Mouse (Mus musculus): ENCODE results near the gene Tff3. TPM values are rescaled to one million over a fixed set of nuclear protein-coding genes. Genes with fewer than 3 reads are reported as not detected.

Gene Tff3
- total and polyA plus RNA-seq, 2 experiments from 2014 or later, result 0.44 TPM; not detected in 1

DNA sequence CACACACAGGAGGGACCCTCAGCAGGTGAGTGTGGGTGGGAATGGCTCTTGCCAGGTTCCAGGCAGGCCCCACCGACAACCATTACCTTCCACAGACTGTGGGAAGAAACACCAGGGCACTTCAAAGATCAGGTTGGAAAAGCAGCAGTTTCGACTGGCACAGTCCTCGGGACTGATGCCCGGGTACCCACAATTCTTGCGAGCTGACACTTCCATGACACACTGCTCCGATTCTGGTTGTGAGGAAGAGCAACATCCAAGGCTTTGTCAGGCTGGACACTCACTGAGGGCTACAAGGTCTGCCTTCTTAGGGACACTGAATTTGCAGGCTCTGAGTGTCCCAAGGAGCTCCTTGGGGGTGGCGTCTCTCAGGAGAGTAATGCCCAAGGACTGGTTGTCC is 12.7 kb upstream of the Tff3 start:
- ATAC-seq, result no peak
- Histone ChIP-seq H3K4me1 (ENCODE audit: insufficient read depth, low read length) (no peaks in the 10 kb centered on the region), H3K4me3 (ENCODE audit: low read length) (no peak overlapping the region), H3K4me2 (ENCODE audit: low read depth, low read length) (no peak overlapping the region), H3K9ac (replicated peaks; ENCODE audit: low read length) (no peak overlapping the region), H3K27ac (no peak overlapping the region), H3K36me3 (ENCODE audit: insufficient read depth, low read length) (no peaks in the 10 kb centered on the region), H3K9me3 (ENCODE audit: low read length) (no peaks in the 10 kb centered on the region), H3K27me3 (ENCODE audit: insufficient read depth, low read length) (no peaks in the 10 kb centered on the region)
- DNase-seq (ENCODE audit: low spot score), result no peak
- TF ChIP-seq CTCF (IDR thresholded peaks at IDR 0.05; ENCODE audit: low read depth), result no peak
- WGBS, result 91% methylated on average over 7 of the region's 7 CpGs

DNA sequence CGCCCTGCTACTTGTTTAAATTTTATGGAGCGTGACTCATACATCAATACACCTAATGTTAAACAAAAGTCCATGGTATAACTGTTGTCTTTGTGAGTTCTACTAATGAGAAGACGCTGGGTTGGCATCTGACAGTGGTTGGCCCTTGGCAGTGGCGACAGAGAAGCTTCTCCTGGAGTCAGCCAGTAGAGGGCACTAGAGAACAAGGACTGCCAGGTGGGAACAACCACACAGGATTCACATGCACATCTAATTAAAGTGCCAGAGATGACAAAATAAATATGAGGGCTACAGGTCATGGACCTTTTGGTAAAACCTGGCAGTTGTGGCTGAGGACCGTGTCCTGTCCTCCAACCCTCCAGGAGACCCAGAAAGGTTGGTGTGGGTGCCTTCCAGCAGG is 9.0 kb upstream of the Tff3 start:
- Histone ChIP-seq H3K27me3 (ENCODE audit: insufficient read depth, low read length) (no peaks in the 10 kb centered on the region), H3K9ac (replicated peaks; ENCODE audit: low read length) (no peak overlapping the region), H3K9me3 (ENCODE audit: low read length) (no peaks in the 10 kb centered on the region), H3K27ac (no peak overlapping the region), H3K36me3 (ENCODE audit: insufficient read depth, low read length) (no peaks in the 10 kb centered on the region), H3K4me3 (ENCODE audit: low read length) (no peak overlapping the region), H3K4me2 (ENCODE audit: low read depth, low read length) (no peak overlapping the region), H3K4me1 (ENCODE audit: insufficient read depth, low read length) (no peaks in the 10 kb centered on the region)
- WGBS, result 17% methylated on average over 5 of the region's 5 CpGs
- peak; percentile 89 for TF ChIP-seq CTCF (IDR thresholded peaks at IDR 0.05; ENCODE audit: low read depth)
- ATAC-seq (no peak), DNase-seq (ENCODE audit: low spot score) (peak; percentile 86)

DNA sequence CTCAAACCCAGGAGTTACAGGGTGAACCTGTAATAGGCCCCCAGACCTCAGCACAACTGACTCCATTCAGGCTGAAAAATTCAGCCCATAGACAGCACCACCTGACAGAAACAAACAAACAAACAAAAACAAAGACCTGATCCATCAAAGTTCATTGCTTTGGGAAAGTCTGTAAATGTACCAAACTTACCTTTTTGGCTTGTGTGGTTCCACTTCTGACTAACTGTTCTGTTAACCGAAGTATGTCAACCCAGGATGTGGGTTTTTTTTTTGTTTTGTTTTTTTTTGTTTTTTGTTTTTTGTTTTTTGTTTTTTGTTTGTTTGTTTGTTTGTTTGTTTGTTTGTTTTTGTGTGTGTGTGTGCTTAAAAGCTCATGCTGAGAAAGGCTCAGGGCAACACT is 7.4 kb upstream of the Tff3 start:
- 91% methylated on average over 1 of the region's 1 CpGs for WGBS
- ATAC-seq, result no peak

DNA sequence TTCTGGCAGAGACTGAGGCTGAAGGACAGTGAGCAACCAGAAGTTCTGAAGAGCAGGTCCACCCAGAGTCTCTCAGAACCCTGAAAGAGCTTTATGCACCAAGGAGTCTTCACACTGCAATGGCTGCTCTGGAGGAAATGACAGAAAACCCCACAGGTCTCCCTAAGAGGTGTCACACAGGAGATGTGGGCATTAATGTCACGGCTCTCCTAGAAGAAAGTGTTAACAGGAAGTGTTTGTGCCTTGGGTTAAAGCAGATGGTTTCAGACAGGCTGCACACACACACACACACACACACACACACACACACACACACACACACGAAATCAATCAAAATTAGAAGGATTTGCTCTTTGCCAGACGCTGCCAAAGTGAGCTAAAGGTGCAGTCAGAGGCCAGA is 6.8 kb upstream of the Tff3 start:
- H3K4me2 ChIP-seq (ENCODE audit: low read depth, low read length), result no peak overlapping the region
- ATAC-seq (no peak), DNase-seq (ENCODE audit: low spot score) (no peak)
- no peaks in the 10 kb centered on the region for H3K27me3 ChIP-seq (ENCODE audit: insufficient read depth, low read length)
- no peak overlapping the region for H3K27ac ChIP-seq
- H3K4me3 ChIP-seq (ENCODE audit: low read length), result no peak overlapping the region
- no peaks in the 10 kb centered on the region for H3K9me3 ChIP-seq (ENCODE audit: low read length)
- H3K36me3 ChIP-seq (ENCODE audit: insufficient read depth, low read length), result no peaks in the 10 kb centered on the region
- H3K4me1 ChIP-seq (ENCODE audit: insufficient read depth, low read length), result no peaks in the 10 kb centered on the region
- TF ChIP-seq CTCF (IDR thresholded peaks at IDR 0.05; ENCODE audit: low read depth), result no peak
- no peak overlapping the region for H3K9ac ChIP-seq (replicated peaks; ENCODE audit: low read length)
- 60% methylated on average over 3 of the region's 3 CpGs for WGBS

More for the DNA sequence above, 7.4 kb upstream of the Tff3 start:
- no peak overlapping the region for H3K4me2 ChIP-seq (ENCODE audit: low read depth, low read length)
- no peak overlapping the region for H3K9ac ChIP-seq (replicated peaks; ENCODE audit: low read length)
- no peak overlapping the region for H3K4me3 ChIP-seq (ENCODE audit: low read length)
- TF ChIP-seq CTCF (IDR thresholded peaks at IDR 0.05; ENCODE audit: low read depth), result no peak
- no peaks in the 10 kb centered on the region for H3K4me1 ChIP-seq (ENCODE audit: insufficient read depth, low read length)
- H3K9me3 ChIP-seq (ENCODE audit: low read length), result no peaks in the 10 kb centered on the region
- DNase-seq (ENCODE audit: low spot score), result no peak
- H3K27me3 ChIP-seq (ENCODE audit: insufficient read depth, low read length), result no peaks in the 10 kb centered on the region
- no peaks in the 10 kb centered on the region for H3K36me3 ChIP-seq (ENCODE audit: insufficient read depth, low read length)
- H3K27ac ChIP-seq, result no peak overlapping the region

DNA sequence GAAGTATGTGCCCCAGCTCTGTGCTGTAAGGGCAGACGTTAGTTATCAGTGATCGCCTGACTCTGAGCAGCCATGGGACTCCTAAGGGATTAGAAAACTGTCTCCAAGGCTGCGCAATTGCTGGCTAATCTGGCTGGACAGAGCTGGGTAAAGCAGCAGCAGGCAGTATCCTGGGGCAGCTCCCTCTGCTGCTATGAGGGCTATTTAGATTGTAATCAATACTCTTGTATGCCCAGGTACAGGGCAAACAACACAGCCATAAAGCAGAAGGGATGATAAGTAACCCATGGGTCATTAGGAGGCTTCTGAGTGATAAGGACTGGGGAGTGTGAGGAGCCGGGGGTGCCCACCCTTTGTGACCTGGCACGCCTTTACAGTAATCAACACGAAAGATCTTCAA is 5.5 kb upstream of the Tff3 start:
- Histone ChIP-seq H3K36me3 (ENCODE audit: insufficient read depth, low read length) (no peaks in the 10 kb centered on the region), H3K9me3 (ENCODE audit: low read length) (no peaks in the 10 kb centered on the region), H3K4me1 (ENCODE audit: insufficient read depth, low read length) (no peaks in the 10 kb centered on the region), H3K4me3 (ENCODE audit: low read length) (no peak overlapping the region), H3K4me2 (ENCODE audit: low read depth, low read length) (no peak overlapping the region), H3K27me3 (ENCODE audit: insufficient read depth, low read length) (no peaks in the 10 kb centered on the region), H3K27ac (no peak overlapping the region), H3K9ac (replicated peaks; ENCODE audit: low read length) (no peak overlapping the region)
- DNase-seq (ENCODE audit: low spot score), result no peak
- no peak for TF ChIP-seq CTCF (IDR thresholded peaks at IDR 0.05; ENCODE audit: low read depth)
- ATAC-seq, result no peak
- WGBS, result 83% methylated on average over 6 of the region's 6 CpGs

DNA sequence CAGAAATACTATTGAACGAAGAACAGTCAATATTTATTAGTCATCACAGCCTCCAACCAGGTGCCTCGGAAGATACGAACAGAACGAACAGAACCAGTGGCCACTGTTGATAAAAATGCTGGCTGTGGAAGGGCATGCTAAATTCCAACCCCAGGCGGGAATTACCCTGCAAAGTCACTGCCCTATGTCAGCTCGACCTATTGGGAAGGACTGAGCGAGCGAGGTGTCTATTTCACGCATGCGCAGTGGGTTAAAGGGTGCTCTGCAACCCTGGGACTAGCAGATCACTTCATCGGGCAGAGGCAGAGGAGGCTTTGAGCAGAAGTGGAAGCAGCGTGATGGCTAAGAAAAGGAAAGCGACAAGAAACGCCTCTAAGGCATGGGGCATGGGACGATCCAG is 4.3 kb upstream of the Tff3 start:
- Histone ChIP-seq H3K4me3 (ENCODE audit: low read length) (no peak overlapping the region), H3K27ac (no peak overlapping the region), H3K4me1 (ENCODE audit: insufficient read depth, low read length) (no peaks in the 10 kb centered on the region), H3K9ac (replicated peaks; ENCODE audit: low read length) (no peak overlapping the region), H3K9me3 (ENCODE audit: low read length) (no peaks in the 10 kb centered on the region), H3K36me3 (ENCODE audit: insufficient read depth, low read length) (no peaks in the 10 kb centered on the region), H3K4me2 (ENCODE audit: low read depth, low read length) (no peak overlapping the region), H3K27me3 (ENCODE audit: insufficient read depth, low read length) (no peaks in the 10 kb centered on the region)
- ATAC-seq (no peak), DNase-seq (ENCODE audit: low spot score) (no peak)
- 82% methylated on average over 15 of the region's 15 CpGs for WGBS
- TF ChIP-seq CTCF (IDR thresholded peaks at IDR 0.05; ENCODE audit: low read depth), result no peak

DNA sequence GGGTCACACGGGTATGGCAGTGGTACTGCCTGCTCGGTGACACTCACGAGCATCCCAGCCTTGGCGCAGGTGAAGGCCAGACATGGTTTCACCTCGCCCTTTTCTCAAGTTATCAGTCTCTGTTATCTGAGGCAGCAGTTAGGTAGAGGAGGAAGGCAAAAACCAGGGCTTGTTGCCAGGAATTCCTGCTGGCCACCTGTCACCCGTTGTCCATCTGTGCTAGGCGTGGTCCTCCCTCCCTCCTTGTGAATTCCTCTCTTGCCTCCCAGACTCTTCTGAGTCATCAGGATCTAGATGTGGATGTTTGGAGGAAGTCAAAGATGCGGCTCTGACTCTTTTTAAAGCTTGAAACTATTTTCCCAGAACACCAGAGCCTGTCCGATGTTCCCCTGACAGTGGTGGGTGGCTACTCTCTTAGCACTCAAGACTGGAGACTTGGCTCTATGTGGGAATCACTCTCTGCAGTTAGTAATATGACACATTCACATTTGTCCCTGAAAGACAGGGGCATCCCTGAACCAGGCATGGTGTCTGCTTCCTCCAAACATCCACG is 1.9 kb upstream of the Tff3 start:
- Histone ChIP-seq H3K36me3 (ENCODE audit: insufficient read depth, low read length) (no peaks in the 10 kb centered on the region), H3K4me3 (ENCODE audit: low read length) (no peak overlapping the region), H3K9ac (replicated peaks; ENCODE audit: low read length) (no peak overlapping the region), H3K27me3 (ENCODE audit: insufficient read depth, low read length) (no peaks in the 10 kb centered on the region), H3K4me2 (ENCODE audit: low read depth, low read length) (no peak overlapping the region), H3K4me1 (ENCODE audit: insufficient read depth, low read length) (no peaks in the 10 kb centered on the region), H3K27ac (no peak overlapping the region), H3K9me3 (ENCODE audit: low read length) (no peaks in the 10 kb centered on the region)
- no peak for TF ChIP-seq CTCF (IDR thresholded peaks at IDR 0.05; ENCODE audit: low read depth)
- WGBS, result 70% methylated on average over 10 of the region's 10 CpGs
- ATAC-seq (no peak), DNase-seq (ENCODE audit: low spot score) (peak; percentile 18)
